Mouse (Mus musculus): ENCODE data around the gene Rgl2. TPM values are rescaled to one million over a fixed set of nuclear protein-coding genes. Genes with fewer than 3 reads are reported as not detected.
A peak's percentile ranks its signal among the peaks of the same experiment; 100 is the strongest.
"Not testable (repeated sequence)": the region's sequence is repeated elsewhere in the genome, so short reads cannot be mapped to it uniquely, and the experiment has no call there.

The Rgl2 gene
- polyA plus RNA-seq, 1 experiment from 2014 or later, result 69.9 TPM

- not testable (repeated sequence) for H3K27ac ChIP-seq (replicated peaks); ATAC-seq (ENCODE audit: low FRiP score, low read depth); H3K36me3 ChIP-seq; H3K4me2 ChIP-seq (replicated peaks); H3K4me1 ChIP-seq; H3K4me3 ChIP-seq; H3K27me3 ChIP-seq; H3K9ac ChIP-seq (replicated peaks); H3K9me3 ChIP-seq
- 86% methylated on average over 4 of the region's 4 CpGs for WGBS
Measured at GRCm38 (mm10) chr17:33898193-33898592, 31.1 kb upstream of the Rgl2 start.

DNA sequence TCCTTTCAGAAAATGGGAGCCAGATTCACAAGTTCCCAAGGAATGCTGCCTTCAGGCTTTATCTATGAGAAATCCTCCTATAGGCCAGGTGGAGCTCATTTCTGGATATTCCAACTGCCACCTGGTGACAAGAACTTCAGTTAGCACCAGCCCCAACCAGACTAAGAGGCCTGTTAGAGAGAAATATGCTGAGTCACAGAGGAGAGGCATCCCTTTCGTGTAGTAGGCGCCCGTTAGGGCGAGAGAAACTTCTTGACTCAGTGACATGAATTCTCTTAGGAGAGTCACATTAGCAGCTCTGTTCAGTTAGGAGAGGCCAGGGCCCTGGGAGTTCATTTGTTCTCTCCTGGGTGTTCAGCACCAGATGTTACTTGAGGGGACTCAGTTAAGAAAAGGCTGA lies 29.7 kb upstream of the Rgl2 start:
- H3K27ac ChIP-seq (replicated peaks), result no peak overlapping the region
- no peak overlapping the region for H3K9ac ChIP-seq (replicated peaks)
- ATAC-seq (ENCODE audit: low FRiP score, low read depth), result no peak
- WGBS, result 79% methylated on average over 4 of the region's 4 CpGs
- H3K27me3 ChIP-seq, result no peaks in the 10 kb centered on the region
- no peaks in the 10 kb centered on the region for H3K9me3 ChIP-seq
- no peak overlapping the region for H3K4me2 ChIP-seq (replicated peaks)
- H3K4me1 ChIP-seq, result no peaks in the 10 kb centered on the region
- H3K4me3 ChIP-seq, result no peak overlapping the region
- no peaks in the 10 kb centered on the region for H3K36me3 ChIP-seq

DNA sequence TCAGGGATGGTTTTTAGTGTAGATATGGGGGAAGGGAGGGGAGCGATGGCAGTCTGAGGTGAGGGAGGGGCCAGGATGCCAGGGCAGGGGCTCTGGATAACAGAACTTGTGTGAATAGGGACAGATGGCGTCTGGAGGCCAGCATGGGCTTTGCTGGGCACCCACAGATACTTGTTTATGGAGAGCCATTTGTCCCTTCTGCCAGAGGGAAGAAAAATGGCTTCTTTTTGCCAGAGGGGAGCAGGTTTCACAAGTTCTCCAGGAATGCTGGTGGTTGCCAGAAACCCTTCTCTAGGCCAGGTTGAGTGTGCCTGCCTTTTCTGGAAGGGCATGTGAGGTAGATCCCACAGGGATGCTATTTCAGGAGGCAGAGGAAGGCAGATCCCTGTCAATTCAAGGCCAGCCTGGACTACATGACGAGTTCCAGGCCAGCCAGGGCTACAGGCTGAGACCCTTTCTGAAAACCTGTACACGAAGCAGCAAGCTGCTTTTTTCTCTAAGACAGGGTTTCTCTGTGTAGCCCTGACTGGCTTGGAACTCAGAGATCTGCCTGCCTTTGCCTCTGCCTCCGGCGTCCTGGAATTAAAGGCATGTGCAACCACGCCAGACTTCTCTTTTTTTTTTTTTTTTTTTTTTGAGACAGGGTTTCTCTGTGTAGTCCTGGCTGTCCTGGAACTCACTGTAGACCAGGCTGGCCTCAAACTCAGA lies 28.9 kb upstream of the Rgl2 start:
- no peaks in the 10 kb centered on the region for H3K4me1 ChIP-seq
- no peak overlapping the region for H3K4me2 ChIP-seq (replicated peaks)
- H3K9me3 ChIP-seq, result no peaks in the 10 kb centered on the region
- no peak overlapping the region for H3K9ac ChIP-seq (replicated peaks)
- 75% methylated on average over 7 of the region's 7 CpGs for WGBS
- no peaks in the 10 kb centered on the region for H3K27me3 ChIP-seq
- H3K4me3 ChIP-seq, result no peak overlapping the region
- no peak overlapping the region for H3K27ac ChIP-seq (replicated peaks)
- H3K36me3 ChIP-seq, result no peaks in the 10 kb centered on the region
- no peak for ATAC-seq (ENCODE audit: low FRiP score, low read depth)

GRCm38 (mm10) chr17:33900989-33901314 lies 28.4 kb upstream of the Rgl2 start:
- 82% methylated on average over 4 of the region's 4 CpGs for WGBS
- H3K4me2 ChIP-seq (replicated peaks), result no peak overlapping the region
- no peak overlapping the region for H3K9ac ChIP-seq (replicated peaks)
- no peaks in the 10 kb centered on the region for H3K36me3 ChIP-seq
- no peak overlapping the region for H3K27ac ChIP-seq (replicated peaks)
- H3K9me3 ChIP-seq, result no peaks in the 10 kb centered on the region
- H3K27me3 ChIP-seq, result no peaks in the 10 kb centered on the region
- H3K4me3 ChIP-seq, result no peak overlapping the region
- no peak for ATAC-seq (ENCODE audit: low FRiP score, low read depth)
- no peaks in the 10 kb centered on the region for H3K4me1 ChIP-seq

DNA sequence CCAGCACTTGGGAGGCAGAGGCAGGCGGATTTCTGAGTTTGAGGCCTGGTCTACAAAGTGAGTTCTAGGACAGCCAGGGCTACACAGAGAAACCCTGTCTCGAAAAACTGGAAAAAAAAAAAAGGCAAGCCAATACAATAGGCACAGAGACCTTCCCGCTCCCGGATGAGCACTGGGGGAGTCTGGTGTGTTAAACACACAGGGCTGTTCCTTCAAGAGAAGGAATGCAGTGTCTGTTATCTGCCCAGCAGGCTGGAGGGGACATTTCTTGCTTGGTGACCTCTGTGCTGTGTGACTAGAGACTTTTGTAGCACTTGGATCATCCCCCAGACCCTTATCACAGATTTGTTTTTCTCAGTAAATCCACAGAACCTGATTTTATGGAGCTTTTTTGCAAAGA lies 27.7 kb upstream of the Rgl2 start:
- Histone ChIP-seq H3K4me3 (no peak overlapping the region), H3K4me1 (no peaks in the 10 kb centered on the region), H3K4me2 (replicated peaks) (no peak overlapping the region), H3K9me3 (no peaks in the 10 kb centered on the region), H3K27me3 (no peaks in the 10 kb centered on the region), H3K27ac (replicated peaks) (no peak overlapping the region), H3K9ac (replicated peaks) (no peak overlapping the region), H3K36me3 (no peaks in the 10 kb centered on the region)
- WGBS, result 78% methylated on average over 4 of the region's 4 CpGs
- ATAC-seq (ENCODE audit: low FRiP score, low read depth), result no peak

- no peaks in the 10 kb centered on the region for H3K36me3 ChIP-seq
- no peaks in the 10 kb centered on the region for H3K27me3 ChIP-seq
- no peaks in the 10 kb centered on the region for H3K4me1 ChIP-seq
- H3K9ac ChIP-seq (replicated peaks), result no peak overlapping the region
- H3K9me3 ChIP-seq, result no peaks in the 10 kb centered on the region
- 82% methylated on average over 4 of the region's 4 CpGs for WGBS
- ATAC-seq (ENCODE audit: low FRiP score, low read depth), result no peak
- H3K27ac ChIP-seq (replicated peaks), result no peak overlapping the region
- H3K4me2 ChIP-seq (replicated peaks), result no peak overlapping the region
- H3K4me3 ChIP-seq, result no peak overlapping the region
Measured at GRCm38 (mm10) chr17:33902079-33902478, 27.3 kb upstream of the Rgl2 start.

DNA sequence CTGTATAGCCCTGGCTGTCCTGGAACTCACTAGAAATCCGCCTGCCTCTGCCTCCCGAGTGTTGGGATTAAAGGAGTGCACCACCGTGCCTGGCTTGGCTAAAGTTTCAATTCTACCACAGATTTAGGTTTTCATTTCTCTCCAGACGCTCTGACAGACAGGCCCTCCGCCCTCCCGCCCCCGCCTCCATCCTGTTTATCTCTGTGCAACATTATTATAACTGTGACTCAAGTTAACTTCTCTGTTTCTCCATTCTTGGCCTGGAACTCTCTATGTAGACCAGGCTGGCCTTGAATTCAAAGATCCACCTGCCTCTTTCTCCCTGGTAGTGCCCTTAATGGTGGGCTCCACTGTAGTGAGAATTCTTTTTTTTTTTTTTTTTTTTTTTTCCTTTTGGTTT lies 26.9 kb upstream of the Rgl2 start:
- Histone ChIP-seq H3K36me3 (no peaks in the 10 kb centered on the region), H3K9me3 (no peaks in the 10 kb centered on the region), H3K4me1 (no peaks in the 10 kb centered on the region), H3K9ac (replicated peaks) (no peak overlapping the region), H3K4me3 (no peak overlapping the region), H3K27ac (replicated peaks) (no peak overlapping the region), H3K27me3 (no peaks in the 10 kb centered on the region), H3K4me2 (replicated peaks) (no peak overlapping the region)
- WGBS, result 88% methylated on average over 7 of the region's 7 CpGs
- ATAC-seq (ENCODE audit: low FRiP score, low read depth), result no peak

DNA sequence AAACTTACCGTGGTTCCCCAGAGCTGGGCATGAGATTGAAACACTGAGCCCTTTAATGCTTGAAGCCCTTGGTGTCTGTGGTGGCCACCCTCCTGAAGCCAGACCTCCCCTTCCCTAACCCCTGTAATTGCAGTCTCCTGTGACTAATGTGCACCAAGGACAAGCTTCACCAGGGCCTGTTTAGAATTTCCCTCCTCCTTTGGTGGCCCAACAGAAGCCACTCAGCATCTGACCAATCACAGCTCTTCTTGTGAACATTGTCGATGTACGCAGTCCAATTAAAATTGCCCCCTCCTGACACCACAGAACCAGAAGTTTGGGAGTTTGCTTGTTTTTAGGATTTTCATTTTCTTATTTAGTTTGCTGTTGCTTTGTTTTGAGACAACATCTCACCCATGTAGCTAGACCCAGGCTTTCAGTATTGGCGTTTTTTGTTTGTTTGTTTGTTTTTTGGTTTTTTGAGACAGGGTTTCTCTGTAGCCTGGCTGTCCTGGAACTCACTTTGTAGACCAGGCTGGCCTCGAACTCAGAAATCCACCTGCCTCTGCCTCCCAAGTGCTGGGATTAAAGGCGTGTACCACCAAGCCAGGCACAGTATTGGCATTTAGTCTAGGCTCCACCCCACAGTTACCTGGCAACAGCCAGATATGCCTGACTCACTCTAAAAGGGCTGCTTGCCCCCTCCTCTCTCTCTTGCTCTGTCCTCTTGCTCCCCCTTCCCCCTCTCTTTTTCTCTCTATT lies 25.3 kb upstream of the Rgl2 start:
- H3K9ac ChIP-seq (replicated peaks); H3K27me3 ChIP-seq; ATAC-seq (ENCODE audit: low FRiP score, low read depth); H3K4me3 ChIP-seq; H3K4me2 ChIP-seq (replicated peaks); H3K27ac ChIP-seq (replicated peaks); H3K9me3 ChIP-seq; H3K36me3 ChIP-seq: not testable (repeated sequence)
- WGBS, result 75% methylated on average over 6 of the region's 6 CpGs
- peaks cover 12% of the 10 kb centered on the region for H3K4me1 ChIP-seq

- not testable (repeated sequence) for ATAC-seq (ENCODE audit: low FRiP score, low read depth); H3K9ac ChIP-seq (replicated peaks); H3K9me3 ChIP-seq; H3K4me2 ChIP-seq (replicated peaks); H3K4me3 ChIP-seq; H3K27ac ChIP-seq (replicated peaks); H3K27me3 ChIP-seq; H3K36me3 ChIP-seq
- 64% methylated on average over 1 of the region's 4 CpGs for WGBS
- H3K4me1 ChIP-seq, result peaks cover 13% of the 10 kb centered on the region
Measured at GRCm38 (mm10) chr17:33904835-33905234, 24.5 kb upstream of the Rgl2 start, which contains the start of gene Platr17. Gene Platr17, plus strand, starts transcription at chr17:33905135.

GRCm38 (mm10) chr17:33908331-33909076 lies 20.8 kb upstream of the Rgl2 start:
- H3K9ac ChIP-seq (replicated peaks), result peak overlapping the region; percentile 72
- H3K9me3 ChIP-seq, result no peaks in the 10 kb centered on the region
- H3K4me2 ChIP-seq (replicated peaks), result peak overlapping the region; percentile 97
- peaks cover 24% of the 10 kb centered on the region for H3K36me3 ChIP-seq
- peak overlapping the region; percentile 86 for H3K27ac ChIP-seq (replicated peaks)
- no peak; the same call in 1 of the 2 replicates for ATAC-seq (ENCODE audit: low FRiP score, low read depth)
- H3K4me3 ChIP-seq, result peak overlapping the region; percentile 81
- no peaks in the 10 kb centered on the region for H3K27me3 ChIP-seq
- under 1% methylated on average over 44 of the region's 44 CpGs for WGBS
- H3K4me1 ChIP-seq, result peaks cover 27% of the 10 kb centered on the region

DNA sequence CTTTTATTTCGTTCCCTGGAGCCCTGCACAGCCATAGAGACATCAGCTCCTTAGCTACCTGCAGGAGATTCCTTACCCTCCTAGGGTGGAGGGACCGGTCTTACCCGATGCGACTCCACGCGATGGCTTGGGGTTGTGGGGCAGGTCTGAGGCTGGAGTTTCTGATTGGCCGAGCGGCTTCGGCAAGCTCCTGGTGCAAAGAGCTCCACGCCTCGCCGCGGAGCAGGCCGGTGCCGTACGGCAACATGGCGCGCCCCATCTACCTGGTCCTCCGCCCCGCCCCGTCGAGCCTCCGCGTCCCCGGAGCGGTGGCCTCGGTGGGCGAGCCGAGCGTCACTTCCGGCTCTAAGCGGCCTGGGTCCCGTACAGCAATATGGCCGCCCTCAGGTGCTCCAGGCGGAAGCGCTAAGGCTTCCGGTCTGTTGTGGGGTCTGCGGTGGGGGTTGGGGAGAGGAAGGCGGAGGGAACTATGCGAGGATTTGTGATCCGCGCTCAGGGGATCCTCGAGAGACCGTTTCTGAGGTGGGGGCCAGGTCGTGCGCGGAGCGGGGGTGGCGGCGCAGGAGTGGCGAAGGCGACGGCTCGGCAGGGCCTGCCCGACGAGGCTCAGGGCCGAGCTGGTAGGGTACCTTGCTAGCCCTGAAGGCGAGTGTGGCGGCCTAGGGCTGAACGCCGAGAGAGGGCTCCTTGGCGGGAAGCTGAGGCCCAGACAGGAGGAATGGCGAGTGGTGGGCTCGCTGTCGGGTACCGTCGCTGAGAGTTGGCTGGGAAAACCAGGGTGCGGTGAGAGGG lies 20.1 kb upstream of the Rgl2 start, which contains the start of gene Daxx:
Daxx (plus strand) TSS at position 338 of the 792 bp plus-strand sequence.
- Histone ChIP-seq H3K9me3 (no peaks in the 10 kb centered on the region), H3K4me1 (peaks cover 27% of the 10 kb centered on the region), H3K9ac (replicated peaks) (peak within 1 kb of the TSS; percentile 88), H3K27me3 (no peaks in the 10 kb centered on the region), H3K4me3 (peak within 1 kb of the TSS; percentile 81), H3K4me2 (replicated peaks) (peak within 1 kb of the TSS; percentile 97), H3K27ac (replicated peaks) (peak within 1 kb of the TSS; percentile 86), H3K36me3 (peaks cover 31% of the 10 kb centered on the region)
- ATAC-seq (ENCODE audit: low FRiP score, low read depth), result peak; percentile 96
- WGBS, result under 1% methylated on average over 68 of the region's 68 CpGs
